Mouse (Mus musculus) thymus, postnatal 0 days (tissue): ENCODE results near the gene Ints7. TPM values are rescaled to one million over a fixed set of nuclear protein-coding genes. Genes with fewer than 3 reads are reported as not detected.

ENCODE experiments used
- DNase-seq: peaks from one replicate; pipeline ENCODE4 v3.0.0-alpha.2; 2015; ENCODE audit warnings: low spot score
- polyA plus RNA-seq: library from polyadenylated mRNA; unstranded; fragments of >200 nt; fragmentation: Nextera tagmentation; extraction: Ambion mirVana; gene quantifications from 2 replicates; pipeline ENCODE4 v1.2.1, GENCODE M21; 2015

Gene Ints7
- polyA plus RNA-seq, 1 experiment from 2014 or later = 43.6 TPM

DNA sequence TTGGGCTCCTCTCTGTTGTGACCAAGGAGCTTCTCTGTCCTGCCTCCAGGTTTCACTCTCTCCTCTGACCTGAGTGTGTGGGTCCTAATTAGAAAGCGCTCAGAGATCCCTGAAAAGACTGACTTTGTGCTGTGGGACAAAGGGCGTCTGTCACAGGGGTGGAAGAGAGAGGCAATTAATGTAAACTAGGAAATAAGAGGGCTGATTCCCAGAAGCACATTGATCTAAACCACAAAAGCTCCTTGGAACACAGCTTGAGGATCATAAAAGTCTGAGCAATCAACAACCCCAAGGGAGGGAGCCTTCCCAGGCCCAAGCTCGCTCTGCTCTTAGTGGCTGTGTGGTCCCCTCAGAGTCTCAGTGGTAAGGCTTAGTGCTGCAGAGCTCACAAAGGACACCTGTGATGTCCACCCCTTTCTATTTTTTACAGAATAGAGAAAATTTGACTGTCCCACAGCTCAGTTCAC lies 53.8 kb downstream of the Ints7 start:
- DNase-seq = no peak

DNA sequence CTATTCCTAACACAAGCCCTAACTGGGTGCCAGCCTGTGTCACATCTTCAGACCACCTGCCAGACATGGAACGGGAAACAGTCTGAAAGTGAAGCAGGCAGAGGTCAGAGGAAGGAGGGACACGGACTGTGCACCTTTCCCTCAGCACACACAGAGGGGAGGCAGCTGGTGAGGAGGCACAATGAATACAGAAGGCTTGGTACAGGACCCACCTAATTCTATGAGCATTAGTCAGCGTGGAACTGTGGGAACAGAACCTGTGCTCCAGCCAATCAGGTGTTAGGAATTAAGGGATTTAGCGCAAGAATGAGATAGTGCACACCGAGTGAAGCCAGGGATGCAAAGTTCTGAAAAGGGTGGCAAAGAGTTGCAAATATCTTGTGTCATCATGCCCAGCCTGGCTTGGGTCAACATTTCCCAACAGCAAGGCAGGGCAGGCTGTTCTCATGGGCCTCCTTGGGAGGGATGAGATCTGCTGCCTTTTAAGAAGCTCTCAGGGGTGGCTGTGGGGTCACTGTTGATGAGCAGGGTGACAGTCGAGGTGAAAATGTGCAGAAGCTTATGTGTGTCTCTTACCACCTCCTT lies 57.2 kb downstream of the Ints7 start:
- no peak for DNase-seq

DNA sequence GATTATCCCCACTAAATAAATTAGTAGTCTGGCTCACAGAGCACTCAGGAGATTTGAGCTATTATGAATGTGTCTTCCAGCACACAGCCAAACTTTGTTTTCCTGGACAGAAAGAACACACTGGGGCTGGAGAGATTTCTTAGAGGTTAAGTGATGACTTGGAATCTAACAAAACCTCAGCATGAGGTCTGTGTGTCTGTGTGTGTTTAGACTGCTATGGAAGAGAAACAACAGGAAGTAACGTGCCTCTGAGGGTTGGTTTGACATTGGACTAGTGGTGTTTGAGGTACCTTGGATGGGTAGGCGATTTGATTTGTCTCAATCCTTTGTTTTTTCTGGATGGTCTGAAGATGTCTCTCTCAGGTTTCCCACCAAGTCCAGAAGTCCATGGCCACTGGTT lies 58.7 kb downstream of the Ints7 start:
- no peak for DNase-seq

DNA sequence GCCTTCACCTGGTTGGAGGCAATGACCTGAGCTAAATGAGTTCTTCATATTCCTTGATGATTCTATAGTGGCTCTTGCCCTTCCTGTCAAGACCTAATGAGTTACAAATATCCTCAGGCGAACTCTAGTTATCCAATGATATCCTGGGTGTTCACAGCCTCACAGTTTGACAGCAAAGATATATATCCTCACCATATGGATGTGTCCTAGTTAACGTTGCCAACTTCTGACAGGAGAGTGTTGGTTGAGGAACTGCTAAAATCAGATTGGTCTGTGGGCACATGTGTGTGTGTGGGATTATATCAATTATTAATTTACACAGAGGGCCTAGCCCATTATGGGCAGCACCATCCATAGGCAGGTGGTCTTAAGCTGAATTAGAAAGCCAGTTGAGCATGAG lies 63.0 kb downstream of the Ints7 start:
- no peak for DNase-seq

DNA sequence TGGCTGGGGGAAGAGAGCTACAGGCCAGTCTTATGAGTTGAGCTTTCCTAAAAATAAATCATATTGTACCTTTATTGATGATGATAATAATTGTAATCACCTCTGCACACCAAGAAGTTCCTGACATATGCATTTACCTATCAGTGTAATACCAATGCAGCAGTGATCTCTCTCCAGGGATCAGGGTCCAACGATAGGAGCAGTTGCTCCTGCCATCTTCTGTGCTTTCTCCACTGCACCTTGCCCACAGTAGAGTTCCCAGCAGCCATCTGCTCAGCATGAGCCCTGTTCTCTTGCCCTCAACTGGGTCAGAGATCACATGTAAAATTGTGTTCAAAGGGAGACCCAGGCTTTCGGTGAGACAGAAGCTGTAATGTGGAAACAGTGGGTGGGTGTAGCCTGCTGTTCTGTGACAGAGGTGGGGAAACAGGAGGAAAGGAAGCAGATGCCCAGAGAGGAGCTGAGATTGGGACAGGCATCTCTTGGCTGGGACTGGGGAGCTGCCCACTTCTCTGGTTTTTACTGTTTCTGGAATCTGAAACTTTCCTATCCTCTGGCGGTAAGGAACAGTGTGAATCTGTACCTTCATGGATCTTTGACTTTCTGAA lies 63.9 kb downstream of the Ints7 start:
- DNase-seq = no peak

DNA sequence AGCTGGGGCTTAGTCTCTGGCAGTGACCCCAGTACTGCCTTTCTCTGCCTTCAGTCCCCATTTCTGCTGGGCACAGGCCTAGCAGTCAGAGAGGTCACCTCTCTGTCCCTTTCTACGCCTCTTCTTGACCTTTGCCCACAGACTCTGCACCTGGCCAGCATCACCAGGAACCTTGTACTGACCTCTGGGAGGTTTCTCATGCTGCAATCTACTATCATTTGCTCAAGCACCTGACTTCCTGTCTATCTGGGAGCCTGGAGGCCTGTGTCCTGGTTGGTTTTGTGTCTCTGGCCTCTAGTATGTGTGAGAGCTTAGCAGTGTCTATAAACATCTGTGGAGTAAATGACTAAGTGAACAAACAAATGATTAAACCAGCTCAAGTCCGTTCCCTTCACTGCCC lies 64.7 kb downstream of the Ints7 start:
- no peak for DNase-seq

DNA sequence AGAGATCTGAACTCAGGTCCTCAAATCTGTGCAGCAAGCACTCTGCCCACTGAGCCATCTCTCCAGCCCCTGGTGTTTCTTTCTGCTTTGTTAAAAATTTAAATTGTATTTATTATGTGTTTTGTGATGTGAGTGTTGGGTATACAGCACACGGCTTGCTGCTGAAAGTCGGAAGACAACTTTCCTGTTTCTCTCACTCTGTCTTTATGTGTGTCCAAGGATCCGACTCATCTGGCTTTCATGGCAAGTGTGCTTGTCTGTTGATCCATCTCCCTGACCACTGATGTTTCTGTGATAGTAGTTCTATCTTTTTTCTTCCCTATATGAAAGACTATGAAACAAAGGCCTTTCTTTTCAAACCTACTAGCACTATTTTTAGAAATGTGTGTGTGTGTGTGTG lies 65.4 kb downstream of the Ints7 start:
- DNase-seq = no peak

DNA sequence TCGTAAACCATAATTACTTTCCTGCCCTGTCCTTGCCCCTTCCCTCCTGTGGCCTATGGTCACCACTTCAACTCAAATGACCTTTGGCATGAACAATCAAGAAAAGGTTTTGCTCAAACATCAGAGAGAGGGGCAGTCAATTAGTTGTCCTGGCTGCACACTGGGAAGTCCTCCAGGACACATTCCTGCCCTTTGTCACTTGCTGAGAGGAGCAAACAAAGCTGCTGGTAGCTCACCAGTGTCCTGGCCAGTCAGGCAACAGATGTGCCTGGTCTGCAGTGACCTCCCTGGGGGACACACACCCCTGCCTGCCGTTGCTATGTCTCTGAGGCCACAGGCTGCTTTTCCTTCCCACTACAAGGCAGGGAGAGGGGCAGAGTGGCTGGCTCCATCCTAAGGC lies 66.0 kb downstream of the Ints7 start:
- no peak for DNase-seq

DNA sequence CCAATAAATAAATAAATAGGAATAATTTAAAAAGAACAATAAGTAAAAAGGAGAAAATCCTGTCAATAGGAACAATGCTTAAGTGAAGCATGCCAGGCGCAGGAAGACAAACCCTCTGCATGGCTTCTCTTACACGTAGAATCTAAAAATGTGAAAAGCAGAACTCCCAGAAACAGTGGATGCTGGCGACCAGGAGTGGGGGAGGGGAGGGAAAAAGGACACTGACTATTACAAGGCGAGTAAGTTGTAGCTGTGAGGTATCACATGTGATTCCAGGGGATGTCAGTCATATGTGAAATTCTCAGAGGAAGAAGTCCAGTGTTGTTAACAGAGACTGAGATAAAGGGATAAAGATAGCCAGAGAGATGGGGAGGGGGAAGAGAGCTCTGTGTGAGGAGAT lies 67.5 kb downstream of the Ints7 start:
- DNase-seq = no peak

DNA sequence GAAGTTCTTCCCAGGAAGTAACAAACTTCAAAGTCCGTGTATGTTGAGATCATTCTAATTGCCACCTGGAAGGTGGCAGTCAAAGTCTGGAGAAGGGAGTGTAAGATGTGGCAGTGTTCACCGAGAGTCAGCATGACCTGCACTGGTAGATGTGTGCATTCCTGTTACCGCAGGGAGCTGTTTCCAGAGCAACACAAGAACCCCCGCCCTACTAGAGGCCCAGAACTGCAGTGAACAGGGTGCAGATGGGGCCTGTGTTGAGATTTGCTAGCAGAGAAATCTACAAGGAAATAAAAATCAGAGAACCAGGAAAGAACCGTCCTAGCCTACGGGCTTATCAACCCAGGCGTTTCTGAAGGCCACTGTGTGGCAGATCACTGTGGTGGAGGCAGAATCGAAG lies 70.5 kb downstream of the Ints7 start:
- DNase-seq = no peak

DNA sequence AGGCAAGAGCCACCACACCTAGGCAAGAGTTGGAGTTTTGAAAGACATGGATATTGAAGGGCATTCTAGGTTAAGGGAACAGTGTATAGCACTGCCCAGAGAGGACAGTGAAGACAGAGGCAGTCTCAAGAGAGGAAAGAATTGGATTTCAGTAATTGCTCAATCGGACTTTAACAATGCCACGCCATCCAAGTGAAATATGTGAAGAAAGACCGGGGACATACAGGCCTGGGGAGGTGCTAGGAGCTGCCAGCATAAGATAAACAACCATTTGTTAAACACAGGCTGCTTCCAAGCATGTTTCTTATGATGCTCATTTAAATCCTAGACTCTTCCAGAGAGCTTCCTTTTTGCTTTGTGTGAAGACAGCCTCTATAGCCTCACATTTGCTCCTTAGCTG lies 72.2 kb downstream of the Ints7 start:
- DNase-seq = no peak

DNA sequence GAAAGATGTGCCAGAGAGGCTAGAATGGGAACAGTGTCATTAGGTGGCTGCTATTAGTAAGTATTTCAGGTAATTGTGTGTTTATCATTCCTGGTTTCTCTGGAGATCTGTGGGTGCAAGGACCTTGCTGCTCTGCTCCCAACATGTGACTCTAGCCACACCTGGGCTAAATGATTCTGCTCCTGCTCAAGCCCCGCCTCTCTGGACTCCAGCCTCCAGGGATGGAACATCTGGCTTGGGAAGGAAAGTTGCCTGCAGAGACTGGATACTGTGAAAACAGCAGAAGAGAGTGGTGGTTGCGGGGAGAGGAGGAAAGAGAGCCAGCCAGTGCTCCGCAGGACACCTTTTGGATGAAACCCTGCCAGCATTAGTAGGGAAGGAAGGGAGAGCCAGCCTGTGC lies 84.0 kb downstream of the Ints7 start:
- DNase-seq = no peak

DNA sequence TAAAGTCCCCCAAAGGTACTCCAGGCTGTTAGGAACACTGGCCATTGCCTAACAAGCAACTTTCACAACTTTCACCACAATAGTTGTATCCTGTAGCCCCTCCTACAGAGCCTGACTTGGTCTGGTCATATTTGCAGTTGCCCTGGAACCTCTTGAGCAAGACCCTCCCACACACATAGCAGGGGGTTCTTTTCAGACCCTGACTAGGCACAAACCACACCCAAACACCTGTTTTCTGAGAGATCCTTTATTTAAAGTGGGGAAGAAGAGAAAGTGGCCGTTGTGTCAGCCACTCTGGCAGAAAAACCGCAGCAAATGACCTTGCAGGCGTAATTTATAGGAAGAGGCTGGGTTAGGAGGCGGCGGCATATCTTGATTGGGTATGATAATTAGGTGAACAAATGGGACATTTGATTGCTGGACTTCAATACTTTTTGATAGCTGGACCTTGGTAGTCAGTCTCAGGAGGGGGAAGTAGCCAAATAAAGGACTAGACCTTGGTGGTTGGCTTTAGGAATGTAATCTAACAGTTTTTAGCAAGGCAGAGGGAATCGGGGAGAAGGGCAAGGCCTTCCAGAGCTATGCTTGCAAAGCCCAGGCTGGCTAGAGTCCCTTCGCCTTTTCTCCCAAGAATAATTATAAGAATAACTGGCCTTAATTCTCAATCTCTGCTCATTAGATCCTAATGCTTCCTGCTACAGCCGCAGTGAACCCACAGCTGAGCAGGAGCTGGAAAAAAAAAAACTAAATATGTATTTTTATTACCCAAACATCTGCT lies 85.8 kb downstream of the Ints7 start:
- no peak for DNase-seq

DNA sequence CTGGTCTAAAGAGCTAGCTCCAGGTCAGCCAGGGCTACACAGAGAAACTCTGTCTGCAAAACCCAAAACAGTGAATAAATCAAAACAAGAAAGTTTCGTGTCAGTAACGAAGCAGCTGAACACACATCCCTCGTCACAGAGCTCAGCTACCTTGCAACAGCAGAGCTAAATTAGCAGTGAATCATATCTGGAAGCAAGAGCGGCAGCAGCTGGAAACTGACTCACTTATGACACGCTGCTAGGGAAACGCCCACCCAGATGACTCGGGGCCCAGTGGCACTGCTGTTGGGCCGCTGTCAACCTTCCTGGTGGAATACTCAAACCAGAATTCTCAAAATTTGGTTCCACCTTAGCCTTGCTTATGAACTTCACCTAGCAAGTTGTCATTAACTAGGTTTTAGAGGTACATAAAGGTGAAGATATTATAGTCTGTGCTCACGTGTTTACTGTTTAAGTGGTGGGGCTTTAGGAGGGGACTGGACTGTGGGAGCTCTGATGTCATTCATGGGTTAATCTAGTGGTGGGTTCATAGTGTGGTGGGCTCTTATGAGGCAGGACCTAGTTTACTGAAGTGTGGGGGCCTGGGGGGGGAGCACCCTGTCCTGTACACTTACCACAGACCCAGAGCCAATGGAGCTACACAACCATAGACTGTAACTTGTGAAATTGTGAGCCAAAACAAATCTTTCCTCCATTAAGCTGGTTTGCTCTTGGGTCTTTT lies 86.9 kb downstream of the Ints7 start:
- no peak for DNase-seq

DNA sequence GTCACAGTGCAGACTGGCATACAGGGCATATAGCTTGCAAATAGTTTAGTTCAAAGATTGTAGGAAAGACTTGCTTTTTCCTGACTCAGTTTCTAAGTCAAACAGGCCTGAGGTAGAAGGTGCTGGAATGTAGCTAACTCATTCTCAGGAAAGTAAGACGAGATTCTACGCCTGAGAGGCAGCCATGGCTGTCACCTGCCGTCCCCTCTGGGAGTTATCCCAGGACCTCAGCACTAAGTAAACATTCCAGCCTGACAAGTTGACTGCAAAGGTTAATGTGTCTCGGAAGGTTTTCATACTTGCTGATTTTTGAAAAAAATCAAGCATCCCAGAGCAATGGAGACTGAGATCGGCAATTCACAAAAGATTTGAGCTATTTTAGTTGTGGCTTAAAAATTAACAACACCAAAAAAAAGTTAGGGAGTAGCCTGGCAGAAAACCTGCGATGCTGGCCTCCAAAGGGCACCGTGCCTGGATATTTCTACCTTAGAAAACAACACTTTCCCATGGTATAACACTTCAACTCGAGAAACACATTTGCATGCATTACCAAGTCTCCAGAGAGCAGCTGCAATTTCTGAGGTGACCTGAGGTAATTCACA lies 87.6 kb downstream of the Ints7 start:
- DNase-seq = no peak

DNA sequence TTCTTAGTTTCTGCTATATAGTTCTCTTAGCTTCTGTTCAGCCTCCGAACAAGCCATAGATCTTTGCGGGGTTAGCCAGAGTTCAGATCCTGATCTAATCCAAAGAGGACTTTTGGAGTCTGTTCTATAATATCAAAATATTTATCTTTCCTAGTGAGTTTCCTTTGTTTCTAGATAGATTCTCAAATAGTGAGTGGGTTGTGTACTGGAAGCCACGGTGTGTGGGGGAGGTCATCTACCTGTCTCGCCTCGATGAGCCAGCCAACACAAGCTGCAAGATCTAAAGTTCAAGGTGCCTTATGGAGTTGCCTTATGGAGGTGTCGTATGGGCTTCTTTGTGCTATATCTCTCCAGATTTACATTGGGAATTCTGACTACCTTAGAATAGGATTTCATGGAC lies 88.2 kb downstream of the Ints7 start:
- no peak for DNase-seq

DNA sequence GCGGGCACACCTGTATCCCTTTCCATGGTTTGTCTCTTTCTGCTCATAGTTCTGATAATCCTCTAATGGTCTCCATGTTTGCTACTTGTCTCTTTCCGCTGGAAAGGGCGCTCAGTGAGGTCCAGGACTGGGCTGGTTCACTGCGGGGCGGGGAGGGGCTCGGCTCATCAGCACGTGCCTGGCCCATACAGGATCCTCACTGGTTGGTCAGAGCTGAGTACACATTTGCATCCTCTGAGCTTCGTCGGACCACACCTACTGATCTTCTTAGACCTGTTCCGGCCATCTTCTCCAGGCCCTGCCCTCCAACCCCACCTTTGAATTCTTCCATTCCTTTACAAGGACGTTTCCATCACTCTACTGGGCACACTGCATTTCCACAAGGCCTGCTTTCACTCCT lies 90.9 kb downstream of the Ints7 start:
- no peak for DNase-seq

DNA sequence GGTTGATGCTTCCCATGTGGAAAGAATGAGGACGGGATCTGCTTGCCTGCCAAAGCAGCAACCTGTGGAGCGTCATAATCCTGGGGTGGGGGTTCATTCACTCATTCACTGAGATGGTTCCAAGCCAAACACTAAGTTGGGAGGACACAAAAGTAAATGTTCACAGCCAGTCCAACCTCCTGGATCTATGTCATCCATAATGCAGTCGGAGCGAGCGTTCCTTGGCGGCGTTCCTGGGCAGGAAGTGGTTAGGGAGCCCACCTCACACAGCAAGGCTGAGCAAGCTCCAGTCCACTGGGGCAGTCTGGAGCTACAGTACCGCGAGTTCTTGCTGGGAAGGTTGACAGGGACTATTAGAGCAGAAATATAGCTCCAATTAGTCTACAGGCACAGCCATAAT lies 92.6 kb downstream of the Ints7 start:
- DNase-seq = peak; percentile 5
